Mouse (Mus musculus) heart, postnatal 0 days (tissue): Measurements from ENCODE around the gene Cntnap1. TPM values are rescaled to one million over a fixed set of nuclear protein-coding genes. Genes with fewer than 3 reads are reported as not detected.
A peak's percentile ranks its signal among the peaks of the same experiment; 100 is the strongest.

ENCODE experiments used
- ATAC-seq: fragments of 200-750 bp; cut with Nextera tagmentation; 2 replicates; pipeline ENCODE4 v1.8.0; 2017; ENCODE audit warnings: low read depth, moderate number of reproducible peaks, moderate library complexity; ENCODE audit not compliant: insufficient read depth
- DNase-seq: peaks from one replicate; pipeline ENCODE4 v3.0.0-alpha.2; 2016; ENCODE audit warnings: low spot score
- H3K27ac ChIP-seq: fragments of 300-500 bp; sonication (generic); 2 replicates; pipeline ENCODE4 v1.5.1; 2014; ENCODE audit warnings: low read depth, mild to moderate bottlenecking
- H3K27me3 ChIP-seq: fragments of 300-500 bp; sonication (generic); 2 replicates; pipeline ENCODE4 v1.6.1; 2014; ENCODE audit warnings: low read length, mixed read lengths; ENCODE audit not compliant: control insufficient read depth, insufficient read depth
- H3K36me3 ChIP-seq: fragments of 300-500 bp; sonication (generic); replicated peaks from 2 replicates; pipeline ENCODE4 v1.6.1; 2014; ENCODE audit warnings: low read length, mixed read lengths; ENCODE audit not compliant: control insufficient read depth, insufficient read depth
- H3K4me1 ChIP-seq: fragments of 300-500 bp; sonication (generic); 2 replicates; pipeline ENCODE4 v1.6.1; 2014; ENCODE audit warnings: antibody characterized with exemption; ENCODE audit not compliant: control insufficient read depth, insufficient read depth
- H3K4me2 ChIP-seq: fragments of 300-500 bp; sonication (generic); 2 replicates; pipeline ENCODE4 v1.6.1; 2014; ENCODE audit warnings: low read depth, mild to moderate bottlenecking, low read length, moderate library complexity
- H3K4me3 ChIP-seq: fragments of 300-500 bp; sonication (generic); 2 replicates; pipeline ENCODE4 v1.5.1; 2014; ENCODE audit warnings: low read depth, low read length
- H3K9ac ChIP-seq: fragments of 300-500 bp; sonication (generic); replicated peaks from 2 replicates; pipeline ENCODE4 v1.6.1; 2014; ENCODE audit warnings: low read depth, low read length, mixed read lengths
- H3K9me3 ChIP-seq: fragments of 300-500 bp; sonication (generic); replicated peaks from 2 replicates; pipeline ENCODE4 v1.6.1; 2016; ENCODE audit warnings: low read length; ENCODE audit not compliant: control insufficient read depth
- CTCF ChIP-seq: IDR thresholded peaks from 2 replicates; pipeline ENCODE4 v1.5.1; 2016; ENCODE audit warnings: antibody characterized with exemption, control low read depth, low read depth
- EP300 ChIP-seq: IDR thresholded peaks from 2 replicates; pipeline ENCODE4 v1.6.1; 2016; ENCODE audit warnings: antibody characterized with exemption, low read depth
- WGBS: fragments of 180-500 bp; shearing (Covaris S2); extraction: QIAGEN DNeasy Blood & Tissue Kit; methylation state at CpG from one replicate; pipeline ENCODE4 v1.1.7; 2014; 5-methylcytosine and 5-hydroxymethylcytosine counted together
- polyA plus RNA-seq: library from polyadenylated mRNA; unstranded; fragments of >200 nt; fragmentation: Nextera tagmentation; extraction: Ambion mirVana; gene quantifications from 2 replicates; pipeline ENCODE4 v1.2.1, GENCODE M21; 2015
- total RNA-seq: library from RNA; depleted of rRNA; stranded (reverse); fragments of >200 nt; gene quantifications from 2 replicates; pipeline ENCODE4 v1.2.3, GENCODE M21; 2014; ENCODE audit warnings: low replicate concordance

Cntnap1 gene
- total and polyA plus RNA-seq, 2 experiments from 2014 or later, result 0.20 to 1.4 TPM

DNA sequence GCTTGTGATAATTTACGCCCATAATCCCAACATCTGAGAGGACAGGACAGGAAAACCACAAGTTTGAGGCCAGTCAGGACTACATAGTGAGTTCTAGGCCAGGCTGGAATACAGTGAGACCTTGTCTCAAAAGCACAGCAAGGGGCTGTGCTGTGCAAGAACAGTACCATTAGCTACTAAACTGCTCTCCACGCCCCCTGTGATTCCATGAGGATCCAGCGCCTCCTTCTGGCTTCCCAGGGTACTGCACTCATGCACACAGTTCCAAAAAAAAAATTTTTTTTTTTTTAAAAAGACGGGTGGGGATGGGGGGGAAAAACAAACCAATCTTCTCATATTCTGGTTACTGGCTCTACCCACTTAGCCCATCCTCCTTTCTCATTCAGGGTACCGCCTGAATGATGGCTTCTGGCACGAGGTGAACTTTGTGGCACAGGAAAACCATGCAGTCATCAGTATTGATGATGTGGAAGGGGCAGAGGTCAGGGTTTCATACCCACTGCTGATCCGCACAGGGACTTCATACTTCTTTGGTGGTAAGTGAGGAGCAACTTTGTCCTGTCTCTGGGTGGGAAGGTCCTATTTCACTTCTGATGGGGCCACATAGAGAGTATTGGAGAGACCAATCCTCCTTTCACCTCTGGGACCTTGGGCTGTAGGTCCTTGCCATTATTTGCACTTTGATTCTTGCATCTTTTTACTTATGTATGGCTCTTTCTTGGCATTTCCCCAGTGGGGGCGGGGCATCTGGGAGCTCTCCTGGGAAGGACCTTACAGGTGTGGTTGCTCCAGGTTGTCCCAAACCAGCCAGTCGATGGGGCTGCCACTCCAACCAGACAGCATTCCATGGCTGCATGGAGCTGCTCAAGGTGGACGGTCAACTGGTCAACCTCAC lies 10.8 kb downstream of the Cntnap1 start:
- Histone ChIP-seq H3K9me3 (no peaks in the 10 kb centered on the region), H3K4me1 (no peaks in the 10 kb centered on the region; the same call in 1 of the 2 replicates), H3K27me3 (peaks cover 9% of the 10 kb centered on the region), H3K27ac (no peak overlapping the region), H3K9ac (no peak overlapping the region), H3K4me3 (no peak overlapping the region), H3K4me2 (no peak overlapping the region), H3K36me3 (no peaks in the 10 kb centered on the region)
- ATAC-seq (no peak), DNase-seq (peak; percentile 76)
- 38% methylated on average over 10 of the region's 10 CpGs for WGBS
- TF ChIP-seq EP300 (no peak), CTCF (peak; percentile 84)

DNA sequence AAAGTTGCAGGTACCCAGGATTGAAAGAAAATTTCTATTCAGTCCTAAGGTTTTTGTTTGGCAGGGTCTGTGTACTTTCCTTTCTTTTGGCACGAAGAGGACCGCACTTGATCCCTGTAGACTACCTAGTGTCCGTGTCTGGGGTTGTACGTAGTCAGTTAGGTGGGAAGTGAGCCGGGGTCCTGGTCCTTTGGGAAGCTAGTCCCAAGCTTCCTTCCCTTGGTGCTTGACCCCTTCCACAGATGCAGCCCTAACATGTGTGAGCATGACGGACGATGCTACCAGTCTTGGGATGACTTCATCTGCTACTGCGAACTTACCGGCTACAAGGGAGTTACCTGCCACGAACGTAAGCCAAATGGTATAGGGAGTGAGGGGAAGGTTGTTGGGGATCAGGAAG lies 11.6 kb downstream of the Cntnap1 start:
- H3K4me1 ChIP-seq, result no peaks in the 10 kb centered on the region
- no peak overlapping the region for H3K4me2 ChIP-seq
- WGBS, result 88% methylated on average over 11 of the region's 11 CpGs
- no peak overlapping the region for H3K9ac ChIP-seq
- no peak for ATAC-seq
- no peak for TF ChIP-seq CTCF
- TF ChIP-seq EP300, result no peak
- no peaks in the 10 kb centered on the region for H3K9me3 ChIP-seq
- no peak overlapping the region for H3K4me3 ChIP-seq
- no peak for DNase-seq
- H3K36me3 ChIP-seq, result 0 out of 2 replicates have a peak, but pooled peaks cover 1% of the 10 kb centered on the region
- H3K27me3 ChIP-seq, result peaks cover 4% of the 10 kb centered on the region; the same call in 1 of the 2 replicates
- no peak overlapping the region for H3K27ac ChIP-seq

DNA sequence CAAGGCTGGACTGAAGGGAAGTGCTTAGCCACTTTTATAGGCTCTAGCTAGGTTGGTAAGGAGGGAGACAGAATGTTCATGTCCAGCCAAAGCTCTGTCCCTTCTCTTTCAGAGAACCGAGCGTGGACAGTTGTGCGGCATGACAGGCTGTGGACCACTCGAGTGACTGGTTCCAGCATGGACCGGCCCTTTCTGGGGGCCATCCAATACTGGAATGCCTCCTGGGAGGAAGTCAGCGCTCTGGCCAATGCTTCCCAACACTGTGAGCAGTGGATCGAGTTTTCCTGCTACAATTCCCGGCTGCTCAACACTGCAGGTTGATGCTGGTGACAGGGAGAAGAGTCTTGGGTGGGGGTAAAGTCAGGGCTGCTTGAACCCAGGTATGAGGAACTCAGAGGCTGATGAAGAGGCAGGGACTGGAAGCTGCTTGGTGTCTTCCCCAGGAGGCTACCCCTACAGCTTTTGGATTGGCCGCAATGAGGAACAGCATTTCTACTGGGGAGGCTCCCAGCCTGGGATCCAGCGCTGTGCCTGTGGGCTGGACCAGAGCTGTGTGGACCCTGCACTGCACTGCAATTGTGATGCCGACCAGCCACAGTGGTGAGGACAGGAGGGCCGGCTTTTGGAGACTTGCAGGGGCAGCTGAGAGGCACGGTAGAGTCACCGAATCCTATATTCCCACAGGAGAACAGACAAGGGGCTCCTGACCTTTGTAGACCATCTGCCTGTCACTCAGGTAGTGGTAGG lies 12.6 kb downstream of the Cntnap1 start:
- WGBS, result 55% methylated on average over 14 of the region's 14 CpGs
- Histone ChIP-seq H3K27ac (no peak overlapping the region), H3K4me1 (no peaks in the 10 kb centered on the region), H3K27me3 (no peaks in the 10 kb centered on the region), H3K4me3 (no peak overlapping the region), H3K9ac (no peak overlapping the region), H3K9me3 (no peaks in the 10 kb centered on the region), H3K4me2 (no peak overlapping the region), H3K36me3 (0 out of 2 replicates have a peak, but pooled peaks cover 3% of the 10 kb centered on the region)
- no peak for DNase-seq
- no peak for ATAC-seq
- TF ChIP-seq CTCF (no peak), EP300 (no peak)

DNA sequence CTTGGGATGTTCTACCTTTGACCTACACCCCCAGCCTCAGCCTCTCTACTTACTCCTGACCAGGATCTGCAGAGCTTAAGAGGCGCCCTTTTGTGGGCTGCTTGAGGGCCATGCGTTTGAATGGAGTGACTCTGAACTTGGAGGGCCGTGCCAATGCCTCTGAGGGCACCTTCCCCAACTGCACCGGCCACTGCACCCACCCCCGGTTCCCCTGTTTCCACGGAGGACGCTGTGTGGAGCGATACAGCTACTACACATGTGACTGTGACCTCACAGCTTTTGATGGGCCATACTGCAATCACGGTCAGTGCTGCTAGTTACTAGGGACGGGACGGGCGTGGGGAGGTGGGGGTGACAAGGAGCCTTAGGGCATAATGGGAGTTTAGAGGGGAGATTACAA lies 14.7 kb downstream of the Cntnap1 start:
- H3K27me3 ChIP-seq, result no peaks in the 10 kb centered on the region
- TF ChIP-seq CTCF, result no peak
- no peak overlapping the region for H3K27ac ChIP-seq
- no peaks in the 10 kb centered on the region for H3K9me3 ChIP-seq
- no peak overlapping the region for H3K4me3 ChIP-seq
- H3K36me3 ChIP-seq, result 0 out of 2 replicates have a peak, but pooled peaks cover 3% of the 10 kb centered on the region
- H3K9ac ChIP-seq, result no peak overlapping the region
- ATAC-seq (no peak), DNase-seq (no peak)
- 86% methylated on average over 12 of the region's 12 CpGs for WGBS
- H3K4me2 ChIP-seq, result no peak overlapping the region
- peaks cover 2% of the 10 kb centered on the region for H3K4me1 ChIP-seq

DNA sequence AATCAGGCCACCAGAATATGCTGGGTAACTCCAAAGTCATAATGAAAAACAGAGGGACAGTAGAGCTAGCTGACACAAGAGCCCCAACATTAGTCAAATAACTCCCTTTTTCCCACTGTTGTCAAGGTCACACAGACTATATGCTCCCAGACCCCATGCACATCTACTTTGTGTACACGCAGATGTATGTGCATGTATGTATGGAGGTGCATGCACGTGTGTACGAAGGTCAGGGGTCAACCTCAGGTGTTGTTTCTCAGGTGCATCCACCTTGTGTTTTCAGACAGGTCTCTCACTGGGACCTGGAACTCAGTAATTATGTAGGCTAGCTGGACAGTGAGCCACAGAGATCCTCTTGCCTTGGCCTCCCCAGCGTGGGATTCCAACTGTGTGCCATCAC lies 15.1 kb downstream of the Cntnap1 start:
- Histone ChIP-seq H3K27ac (no peak overlapping the region), H3K36me3 (0 out of 2 replicates have a peak, but pooled peaks cover 3% of the 10 kb centered on the region), H3K4me2 (no peak overlapping the region), H3K9me3 (no peaks in the 10 kb centered on the region), H3K9ac (no peak overlapping the region), H3K4me1 (peaks cover 6% of the 10 kb centered on the region), H3K4me3 (no peak overlapping the region), H3K27me3 (no peaks in the 10 kb centered on the region)
- 93% methylated on average over 4 of the region's 4 CpGs for WGBS
- TF ChIP-seq EP300, result no peak
- no peak for TF ChIP-seq CTCF
- DNase-seq, result no peak
- no peak for ATAC-seq
